Mouse (Mus musculus): ENCODE results near the gene Adat3.

Gene Adat3

DNA sequence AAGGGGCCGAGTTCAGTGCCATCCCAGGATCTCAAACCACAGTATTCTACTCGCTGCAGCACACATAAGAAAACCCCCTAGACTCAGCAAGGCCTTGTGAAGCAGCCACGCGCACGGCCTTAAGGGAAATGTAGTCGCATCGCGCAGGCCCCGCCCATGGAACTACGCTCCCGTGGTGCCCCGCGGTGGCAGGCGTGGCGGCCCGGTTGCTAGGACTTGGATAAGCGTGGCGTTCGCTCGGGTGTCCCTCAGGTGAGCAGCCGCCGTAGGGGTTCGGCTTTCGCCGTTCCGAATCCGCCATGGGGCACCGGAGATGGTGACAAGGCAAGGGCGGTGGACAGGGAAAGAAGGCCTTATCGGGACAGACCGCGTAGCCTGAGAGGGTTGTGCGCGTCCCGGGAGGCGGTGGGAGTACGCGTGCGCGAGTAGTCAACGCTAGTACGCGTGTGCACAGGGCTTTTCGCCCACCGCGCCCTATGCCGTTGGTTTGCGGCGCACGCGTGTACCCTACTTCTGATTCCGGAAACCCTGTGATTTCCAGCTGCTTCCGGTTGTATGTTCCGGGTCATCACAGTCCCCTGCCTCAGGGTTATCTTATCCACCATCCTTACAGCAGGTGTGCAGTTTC lies at the start of gene Adat3, which contains the start of gene Scamp4:
Gene Adat3 (plus strand): TSS at position 183 of the 628 bp plus-strand sequence.
Gene Scamp4 (plus strand): TSS at position 175 of the 628 bp plus-strand sequence.
- peak; percentile 99 for DNase-seq

- DNase-seq, result no peak
These were observed 49.1 kb upstream of the Adat3 start for GRCm38 (mm10) chr10:80553575-80553974.

DNA sequence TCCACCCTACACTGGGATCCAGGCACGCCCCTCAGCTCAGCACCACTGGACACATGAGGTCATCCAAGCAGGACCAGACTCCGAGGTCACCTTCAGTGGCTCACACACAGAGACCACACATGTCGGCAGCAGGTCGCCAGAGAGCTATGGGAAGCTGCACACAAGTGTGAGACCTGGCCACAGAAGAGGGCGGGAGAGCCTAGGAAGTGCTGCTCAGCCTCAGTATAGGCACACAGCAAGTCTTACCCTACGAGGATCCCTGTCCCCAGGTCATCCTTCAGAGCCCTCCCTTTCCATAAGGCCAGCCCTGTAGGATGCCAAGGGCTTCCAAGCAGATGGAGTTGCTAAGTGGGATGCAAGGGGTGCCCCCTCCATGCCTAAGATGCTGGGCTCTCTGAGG lies 48.7 kb upstream of the Adat3 start:
- DNase-seq, result no peak

DNA sequence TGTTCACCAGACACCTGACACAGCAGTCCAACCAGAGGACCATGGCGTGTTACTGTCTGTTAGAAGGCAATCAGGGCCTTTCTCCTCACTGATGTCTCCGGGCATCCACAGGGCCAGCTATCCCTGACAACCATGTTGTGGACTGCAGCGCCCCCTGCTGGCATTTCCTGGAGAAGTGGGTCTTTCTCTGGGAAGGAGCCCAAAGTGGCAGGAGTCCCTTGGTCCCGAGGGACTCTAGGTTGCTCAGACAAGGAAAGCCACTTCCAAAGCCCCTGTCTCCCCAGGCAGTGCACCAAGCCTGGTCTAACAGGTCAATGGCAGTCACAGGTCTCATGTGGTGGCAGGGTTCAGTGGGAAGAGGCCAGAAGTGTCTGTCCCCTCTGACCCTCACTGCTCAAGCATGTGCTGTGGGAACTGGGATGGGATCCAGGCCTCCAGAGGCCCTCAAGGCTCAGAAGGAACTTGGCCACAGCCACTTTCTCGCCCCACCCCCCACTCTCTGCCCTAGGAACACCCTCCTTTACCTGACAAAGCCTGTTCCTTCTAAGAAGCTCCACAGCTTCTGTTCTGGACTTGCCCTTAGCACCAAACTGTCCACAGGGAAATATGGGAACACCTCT lies 45.2 kb upstream of the Adat3 start:
- DNase-seq, result peak; percentile 96

GRCm38 (mm10) chr10:80559431-80559830 lies 43.2 kb upstream of the Adat3 start:
- no peak for DNase-seq

- no peak for DNase-seq
These were observed 42.1 kb upstream of the Adat3 start for GRCm38 (mm10) chr10:80560621-80561020.

DNA sequence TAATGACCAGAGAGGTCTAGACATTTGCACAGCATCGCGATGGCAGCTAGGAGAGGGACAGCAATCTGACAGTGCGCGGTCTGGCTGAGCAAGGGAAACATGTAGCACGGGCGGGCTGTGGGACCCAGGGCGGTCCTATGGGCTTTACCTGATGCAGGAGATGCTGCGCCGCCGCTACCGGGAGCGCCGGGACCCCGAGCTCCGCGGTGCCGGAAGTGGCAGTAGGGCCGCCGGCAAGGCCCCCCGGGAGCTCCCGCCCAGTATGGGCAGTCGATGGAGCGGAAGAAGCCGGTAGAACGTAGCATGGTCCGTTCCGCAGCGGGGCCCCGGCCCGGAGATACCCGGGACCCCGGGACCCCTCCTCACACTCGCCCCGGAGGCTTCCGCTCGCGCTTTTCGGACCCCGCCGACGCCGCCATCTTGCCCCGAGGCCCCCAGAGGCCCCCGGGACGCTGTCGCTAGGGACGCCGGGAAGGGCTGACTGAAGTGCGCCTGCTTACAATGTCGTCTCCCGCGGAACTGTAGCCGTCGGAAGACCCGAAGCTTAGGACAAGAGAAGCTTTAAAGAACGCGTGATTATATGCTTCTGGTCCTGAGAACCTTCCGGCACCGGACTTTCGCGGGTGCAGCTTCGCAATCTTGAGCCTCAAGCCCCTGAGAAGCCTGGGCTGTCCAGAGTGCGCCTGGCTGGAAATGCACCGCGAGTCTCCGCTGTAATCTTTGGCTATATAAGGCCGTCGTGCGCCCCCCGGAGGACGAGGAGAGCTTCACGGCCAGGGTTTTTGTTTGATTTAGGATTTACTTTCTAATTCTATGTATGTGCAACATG lies 41.4 kb upstream of the Adat3 start, which contains the start of gene Rexo1:
Gene Rexo1 (minus strand): TSS at position 445 of the 829 bp plus-strand sequence.
- DNase-seq, result peak; percentile 99

DNA sequence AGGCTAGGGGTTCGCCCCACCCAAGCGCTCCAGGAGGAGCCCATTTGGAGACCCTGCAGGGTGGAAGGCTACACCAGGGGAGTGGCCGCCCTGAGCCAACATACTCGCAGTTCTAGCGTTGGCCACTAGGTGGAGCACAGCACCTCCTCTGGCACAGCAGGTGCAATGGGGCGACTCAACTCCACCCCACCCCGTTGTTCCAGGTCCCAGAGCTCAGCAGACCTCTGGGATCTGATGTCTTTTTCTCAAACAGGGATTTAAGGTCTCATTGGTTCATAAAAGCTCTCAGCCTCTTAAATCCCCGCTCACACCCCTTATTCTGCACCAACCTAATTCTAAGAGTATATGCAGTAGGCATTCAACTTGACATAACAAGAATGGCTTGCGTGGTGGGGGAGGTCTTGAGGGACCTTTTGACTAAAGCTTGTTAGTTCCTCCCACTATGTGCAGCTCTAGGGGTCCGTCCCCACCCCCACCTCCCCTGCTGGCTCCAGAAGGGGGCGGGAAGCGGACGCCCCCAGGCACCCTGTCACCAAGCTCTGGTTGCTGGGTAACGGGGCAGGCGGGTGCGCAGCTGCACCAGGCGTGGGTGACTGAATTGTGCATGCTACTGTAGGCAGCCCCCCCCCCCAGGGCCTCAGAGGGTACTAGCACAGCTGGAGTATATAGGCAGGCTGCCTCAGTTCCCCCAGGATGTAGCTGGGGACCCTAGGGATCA lies 36.1 kb upstream of the Adat3 start:
- peak; percentile 97 for DNase-seq

DNA sequence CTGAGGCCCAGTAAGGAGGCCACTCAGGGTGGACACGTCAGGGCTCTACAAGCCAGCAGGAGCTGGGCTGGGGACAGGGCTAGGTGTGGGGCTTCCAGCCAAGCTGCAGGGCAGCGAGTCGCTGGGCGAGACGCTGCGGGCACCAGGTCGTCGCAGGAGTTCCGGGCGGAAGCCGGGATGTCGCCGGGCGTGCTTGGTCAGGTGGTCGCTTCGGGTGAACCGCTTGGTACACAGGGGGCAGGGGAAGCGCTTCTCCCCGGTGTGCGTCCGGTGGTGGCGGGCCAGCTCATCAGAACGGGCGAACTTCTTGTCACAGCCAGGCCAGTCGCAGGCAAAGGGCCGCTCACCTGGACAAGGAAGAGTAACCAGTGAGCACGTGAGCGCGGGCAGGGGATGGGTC lies 33.8 kb upstream of the Adat3 start:
- DNase-seq, result no peak

- peak; percentile 98 for DNase-seq
These were observed 33.0 kb upstream of the Adat3 start for GRCm38 (mm10) chr10:80569664-80570066.

- DNase-seq, result no peak
These were observed 32.3 kb upstream of the Adat3 start for GRCm38 (mm10) chr10:80570419-80570818.

- DNase-seq, result peak; percentile 93
These were observed 31.5 kb upstream of the Adat3 start for GRCm38 (mm10) chr10:80570871-80571836.

GRCm38 (mm10) chr10:80572477-80572876 lies 30.2 kb upstream of the Adat3 start:
- no peak for DNase-seq

- peak; percentile 92 for DNase-seq
These were observed 28.7 kb upstream of the Adat3 start for GRCm38 (mm10) chr10:80573944-80574343.

DNA sequence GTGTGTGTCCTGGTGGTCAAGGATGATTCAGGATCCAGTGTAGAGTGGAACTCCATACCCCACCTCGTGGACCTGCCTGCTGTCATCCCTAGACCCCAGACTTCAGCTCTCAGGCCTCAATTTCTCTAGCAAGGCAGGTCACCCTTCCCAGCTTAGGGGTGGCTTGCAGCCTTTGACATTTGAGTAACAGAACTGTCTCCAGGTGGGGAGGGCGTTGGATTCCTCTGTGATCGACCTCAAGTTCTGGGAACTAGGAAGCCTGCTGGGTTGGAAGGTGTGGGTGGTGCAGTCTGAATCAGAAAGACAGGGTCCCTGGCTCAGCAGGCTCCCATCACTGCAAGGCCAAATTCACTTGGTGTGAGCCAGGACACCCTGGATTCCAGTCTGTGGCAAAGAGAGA lies 27.8 kb upstream of the Adat3 start:
- peak; percentile 92 for DNase-seq

GRCm38 (mm10) chr10:80575925-80576324 lies 26.8 kb upstream of the Adat3 start:
- no peak for DNase-seq

DNA sequence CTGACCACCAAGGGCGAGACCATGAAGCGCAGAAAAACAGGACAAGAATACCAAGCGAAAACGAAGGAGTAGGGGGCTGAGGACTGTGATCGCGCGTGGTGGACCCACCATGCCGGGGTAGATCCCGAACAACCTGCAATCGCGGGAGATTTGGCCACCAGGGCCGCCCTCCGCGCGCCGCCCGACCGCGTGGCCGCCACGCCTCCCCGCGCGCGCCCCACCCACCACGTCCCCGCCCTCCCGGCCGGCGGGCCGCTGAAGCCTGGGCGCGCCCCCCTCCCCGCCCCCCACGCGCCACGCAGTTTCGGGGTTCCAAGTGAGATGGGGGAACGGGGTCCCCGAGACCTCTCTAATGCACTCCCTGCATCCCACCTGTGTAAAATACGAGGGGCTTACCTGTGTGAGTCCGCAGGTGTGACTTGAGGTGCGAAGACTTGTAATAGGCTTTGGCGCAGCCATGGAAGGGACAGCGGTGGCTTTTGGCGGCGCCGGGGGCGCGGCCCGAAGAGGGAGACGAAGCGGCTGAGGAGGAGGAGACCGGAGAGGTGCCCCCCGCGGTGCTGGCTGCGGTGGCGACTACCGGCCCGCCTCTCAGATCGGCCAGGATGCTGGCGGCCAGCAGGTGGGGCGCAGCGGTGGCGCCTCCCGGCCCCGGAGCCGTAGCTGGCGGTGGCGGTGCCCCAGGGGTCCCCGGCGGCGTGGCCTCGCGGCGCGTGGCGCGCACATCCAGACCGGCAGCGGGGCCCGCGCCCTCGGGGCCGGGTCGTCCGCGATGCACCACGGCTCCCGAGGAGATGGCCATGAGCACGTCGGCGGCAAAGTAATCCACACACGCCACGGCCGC lies 26.1 kb upstream of the Adat3 start:
- DNase-seq, result peak; percentile 98

DNA sequence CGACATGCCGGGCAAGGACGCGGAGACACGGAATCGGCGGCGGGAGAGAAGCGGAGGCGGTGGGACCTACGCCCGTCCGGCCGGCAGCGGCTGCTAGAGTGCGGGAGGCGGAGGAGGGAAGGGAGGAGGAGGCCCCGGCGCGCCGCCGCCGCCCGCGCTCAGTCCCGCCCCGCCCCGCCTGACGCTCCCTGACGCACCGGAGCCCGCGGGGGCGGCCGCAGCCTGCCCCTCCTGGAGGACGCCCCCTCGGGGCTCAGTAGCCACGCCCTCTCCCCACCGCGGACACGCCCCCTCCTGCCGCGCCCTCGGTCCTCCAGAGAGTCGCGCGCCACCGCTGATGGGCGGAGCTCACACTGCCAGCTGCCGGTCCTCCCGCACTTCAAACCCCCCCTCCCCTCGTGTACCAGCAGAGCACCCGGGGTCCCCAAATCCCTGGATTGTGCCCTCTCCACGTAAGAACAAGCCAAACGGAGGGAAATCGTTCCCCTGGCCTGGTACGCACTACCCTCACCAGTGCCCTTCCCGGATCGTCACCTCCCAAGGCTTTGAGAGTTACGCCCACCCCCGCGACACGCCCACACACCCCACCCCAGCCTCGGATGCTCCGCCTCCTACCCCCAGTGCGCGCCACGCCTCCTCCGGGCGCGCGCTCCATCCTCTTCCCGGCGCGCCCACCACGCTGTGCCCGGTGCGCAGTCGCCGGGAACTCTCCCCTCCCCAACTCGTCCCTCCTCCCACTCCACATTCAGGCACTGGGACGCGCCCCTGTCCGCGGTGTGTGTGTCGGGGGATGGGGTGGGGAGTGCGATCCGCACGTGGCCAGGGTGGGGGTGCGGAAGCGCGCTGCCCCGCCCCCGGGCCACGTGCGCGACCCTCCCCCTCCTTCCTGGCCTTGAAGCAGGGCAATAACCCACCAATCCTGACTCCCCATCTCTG lies 25.2 kb upstream of the Adat3 start, which contains the start of gene Klf16:
Gene Klf16 (minus strand): TSS at position 127 of the 936 bp plus-strand sequence.
- DNase-seq, result peak; percentile 100

GRCm38 (mm10) chr10:80578131-80578750 lies 24.4 kb upstream of the Adat3 start:
- peak; percentile 99 for DNase-seq
